Mouse (Mus musculus) testis, postnatal 14 days (tissue): Measurements from ENCODE around the gene Tial1.

Experiments
- DNase-seq: peaks from one replicate; pipeline ENCODE4 v3.0.0; 2021; ENCODE audit warnings: low spot score

Gene Tial1

GRCm38 (mm10) chr7:128416664-128417063 lies 44.9 kb downstream of the Tial1 start:
- DNase-seq, result no peak

- DNase-seq, result no peak
Measured at GRCm38 (mm10) chr7:128414433-128414832, 47.1 kb downstream of the Tial1 start.

- DNase-seq, result no peak
Measured at GRCm38 (mm10) chr7:128412071-128412833, 49.3 kb downstream of the Tial1 start.

- DNase-seq, result no peak
Measured at GRCm38 (mm10) chr7:128410708-128411413, 50.7 kb downstream of the Tial1 start.

GRCm38 (mm10) chr7:128408265-128408664 lies 53.3 kb downstream of the Tial1 start:
- DNase-seq, result no peak

GRCm38 (mm10) chr7:128403988-128404387 lies 57.5 kb downstream of the Tial1 start:
- no peak for DNase-seq

- DNase-seq, result no peak
Measured at GRCm38 (mm10) chr7:128403586-128403985, 57.9 kb downstream of the Tial1 start.

GRCm38 (mm10) chr7:128403128-128403527 lies 58.4 kb downstream of the Tial1 start:
- DNase-seq, result no peak

- no peak for DNase-seq
Measured at GRCm38 (mm10) chr7:128402577-128402976, 58.9 kb downstream of the Tial1 start.

GRCm38 (mm10) chr7:128398664-128399063 lies 62.9 kb downstream of the Tial1 start:
- DNase-seq, result no peak

GRCm38 (mm10) chr7:128397066-128397465 lies 64.5 kb downstream of the Tial1 start:
- no peak for DNase-seq

GRCm38 (mm10) chr7:128393756-128394155 lies 67.8 kb downstream of the Tial1 start:
- DNase-seq, result no peak

- no peak for DNase-seq
Measured at GRCm38 (mm10) chr7:128392972-128393314, 68.6 kb downstream of the Tial1 start.

- no peak for DNase-seq
Measured at GRCm38 (mm10) chr7:128392071-128392971, 69.2 kb downstream of the Tial1 start.

- DNase-seq, result no peak
Measured at GRCm38 (mm10) chr7:128391267-128392057, 70.1 kb downstream of the Tial1 start.
